Comparison of ENCODE assay signal across 17 mouse cellular contexts in the genomic region with DNA sequence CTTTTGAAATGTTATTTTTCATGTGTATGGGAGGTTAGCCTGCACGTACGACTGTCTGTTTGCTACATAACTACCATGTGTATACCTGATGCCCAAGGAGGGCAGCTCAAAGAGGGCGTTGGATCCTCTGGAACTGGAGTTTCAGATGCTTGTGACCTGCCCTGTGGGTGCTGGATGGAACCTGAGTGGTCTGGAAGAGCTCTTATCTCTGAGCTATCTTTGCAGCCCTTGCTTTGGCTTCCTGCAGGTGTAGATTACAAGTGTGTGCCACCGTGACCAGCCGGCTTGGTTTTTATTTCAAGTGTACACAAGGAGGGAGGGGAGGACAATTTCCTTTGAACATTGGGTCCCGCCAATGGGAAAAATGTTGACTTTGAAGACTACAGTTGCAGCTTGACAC. TPM values are rescaled to one million over a fixed set of nuclear protein-coding genes. Genes with fewer than 3 reads are reported as not detected.
DNase-seq lines count a peak whose midpoint lies in the region; ATAC-seq lines count a peak whose summit lies in the region.
"Had no signal": no experiment of that assay in that cellular context is flagged by ENCODE, and none has a peak within 500 bp of the region (broad histone marks: within the 10 kb centered on the region; RNA-seq: fewer than 3 reads in every experiment).

No protein-coding gene starts in this region.

- H3K36me3 ChIP-seq in intestine, embryonic 14.5 days (ENCODE audit: control insufficient read depth, insufficient read depth, low read length), result no peaks in the 10 kb centered on the region
- no peaks in the 10 kb centered on the region for H3K36me3 ChIP-seq in intestine, embryonic 15.5 days
- H3K36me3 ChIP-seq in intestine, embryonic 16.5 days (ENCODE audit: control insufficient read depth, insufficient read depth, low read length), result no peaks in the 10 kb centered on the region
- H3K36me3 ChIP-seq in liver, embryonic 16.5 days (ENCODE audit: control insufficient read depth, insufficient read depth), result no peaks in the 10 kb centered on the region
- H3K36me3 ChIP-seq: embryonic facial prominence, embryonic 13.5 days; forebrain, embryonic 15.5 days; limb, embryonic 15.5 days; midbrain, embryonic 15.5 days had no signal

- 0 out of 2 replicates have a peak, but pooled peaks have one; percentile 23 for ATAC-seq in intestine, embryonic 14.5 days (replicated peaks; ENCODE audit: low FRiP score, low TSS enrichment, low read depth)
- ATAC-seq in intestine, embryonic 15.5 days, result no peak; the same call in 1 of the 2 replicates
- peak; percentile 29 for ATAC-seq in intestine, embryonic 16.5 days
- ATAC-seq in liver, embryonic 16.5 days (ENCODE audit: low read depth), result peak; percentile 80
- ATAC-seq: activated CD4-positive, CD25-positive, alpha-beta regulatory T cell, adult 4 months; forebrain, embryonic 15.5 days; midbrain, embryonic 15.5 days had no signal

- H3K4me2 ChIP-seq in intestine, embryonic 14.5 days (ENCODE audit: low read length), result no peak overlapping the region
- no peak overlapping the region for H3K4me2 ChIP-seq in intestine, embryonic 15.5 days (replicated peaks)
- no peak overlapping the region for H3K4me2 ChIP-seq in intestine, embryonic 16.5 days (ENCODE audit: low read depth, low read length)
- no peak overlapping the region; the same call in 1 of the 2 replicates for H3K4me2 ChIP-seq in liver, embryonic 16.5 days (ENCODE audit: low read depth, low read length)
- H3K4me2 ChIP-seq: embryonic facial prominence, embryonic 13.5 days; forebrain, embryonic 15.5 days; limb, embryonic 15.5 days; midbrain, embryonic 15.5 days had no signal

- no peak for DNase-seq in intestine, embryonic 14.5 days (ENCODE audit: low spot score)
- peak; percentile 67 for DNase-seq in 416B (ENCODE audit: low read depth)
- no peak for DNase-seq in adrenal gland, postnatal 36 days
- DNase-seq in right cerebral cortex, postnatal 10 days (ENCODE audit: low spot score in 2 of 2), result no peak
- DNase-seq in adipocyte (ENCODE audit: low spot score), result no peak

- no peak overlapping the region for H3K4me3 ChIP-seq in intestine, embryonic 14.5 days (ENCODE audit: low read depth, low read length)
- H3K4me3 ChIP-seq in intestine, embryonic 15.5 days (replicated peaks), result no peak overlapping the region
- no peak overlapping the region for H3K4me3 ChIP-seq in intestine, embryonic 16.5 days (ENCODE audit: low read length)
- H3K4me3 ChIP-seq in liver, embryonic 16.5 days (ENCODE audit: low read depth, low read length), result no peak overlapping the region
- H3K4me3 ChIP-seq: embryonic facial prominence, embryonic 13.5 days; forebrain, embryonic 15.5 days; limb, embryonic 15.5 days; midbrain, embryonic 15.5 days had no signal

- H3K9ac ChIP-seq in intestine, embryonic 14.5 days (ENCODE audit: low read length), result no peak overlapping the region
- no peak overlapping the region for H3K9ac ChIP-seq in intestine, embryonic 15.5 days
- H3K9ac ChIP-seq in intestine, embryonic 16.5 days (ENCODE audit: low read depth, low read length), result no peak overlapping the region
- H3K9ac ChIP-seq in liver, embryonic 16.5 days (ENCODE audit: low read depth, low read length), result 0 out of 2 replicates have a peak overlapping the region, but pooled peaks have one; percentile 7
- H3K9ac ChIP-seq: embryonic facial prominence, embryonic 13.5 days; forebrain, embryonic 15.5 days; limb, embryonic 15.5 days; midbrain, embryonic 15.5 days had no signal

- no peaks in the 10 kb centered on the region for H3K27me3 ChIP-seq in intestine, embryonic 14.5 days (replicated peaks; ENCODE audit: control insufficient read depth, insufficient read depth, low read length)
- H3K27me3 ChIP-seq in intestine, embryonic 15.5 days (replicated peaks), result no peaks in the 10 kb centered on the region
- H3K27me3 ChIP-seq in intestine, embryonic 16.5 days (replicated peaks; ENCODE audit: control insufficient read depth, insufficient read depth, low read length), result no peaks in the 10 kb centered on the region
- no peaks in the 10 kb centered on the region; the same call in 1 of the 2 replicates for H3K27me3 ChIP-seq in liver, embryonic 16.5 days (ENCODE audit: control insufficient read depth, insufficient read depth, low read depth, low read length)
- H3K27me3 ChIP-seq: embryonic facial prominence, embryonic 13.5 days; forebrain, embryonic 15.5 days; limb, embryonic 15.5 days had no signal

- WGBS in intestine, embryonic 14.5 days, result 70% methylated on average over 6 of the region's 6 CpGs
- 74% methylated on average over 6 of the region's 6 CpGs for WGBS in intestine, embryonic 15.5 days
- WGBS in intestine, embryonic 16.5 days, result 54% methylated on average over 6 of the region's 6 CpGs
- 25% methylated on average over 6 of the region's 6 CpGs for WGBS in liver, embryonic 16.5 days (ENCODE audit: insufficient replicate concordance)

- H3K4me1 ChIP-seq in intestine, embryonic 14.5 days (replicated peaks; ENCODE audit: control insufficient read depth, insufficient read depth, low read length), result no peaks in the 10 kb centered on the region; the same call in 1 of the 2 replicates
- H3K4me1 ChIP-seq in intestine, embryonic 15.5 days (replicated peaks), result peaks cover 3% of the 10 kb centered on the region; the same call in 1 of the 2 replicates
- peaks cover 5% of the 10 kb centered on the region for H3K4me1 ChIP-seq in intestine, embryonic 16.5 days (ENCODE audit: control insufficient read depth, insufficient read depth, low read length)
- H3K4me1 ChIP-seq in liver, embryonic 16.5 days (ENCODE audit: control insufficient read depth, low read depth, low read length), result peaks cover 21% of the 10 kb centered on the region

- no peaks in the 10 kb centered on the region for H3K9me3 ChIP-seq in intestine, embryonic 14.5 days (ENCODE audit: control insufficient read depth, low read length)
- no peaks in the 10 kb centered on the region for H3K9me3 ChIP-seq in intestine, embryonic 15.5 days
- H3K9me3 ChIP-seq in intestine, embryonic 16.5 days (ENCODE audit: control insufficient read depth, low read length), result no peaks in the 10 kb centered on the region
- H3K9me3 ChIP-seq in liver, embryonic 16.5 days (replicated peaks; ENCODE audit: control insufficient read depth, low read length), result no peaks in the 10 kb centered on the region
- H3K9me3 ChIP-seq: embryonic facial prominence, embryonic 13.5 days; forebrain, embryonic 15.5 days; limb, embryonic 15.5 days; midbrain, embryonic 15.5 days had no signal

- no peak overlapping the region for H3K27ac ChIP-seq in intestine, embryonic 14.5 days (ENCODE audit: low read depth)
- H3K27ac ChIP-seq in intestine, embryonic 15.5 days, result no peak overlapping the region
- no peak overlapping the region for H3K27ac ChIP-seq in intestine, embryonic 16.5 days (ENCODE audit: low read length)
- peak overlapping the region; percentile 43; the same call in 1 of the 2 replicates for H3K27ac ChIP-seq in liver, embryonic 16.5 days (ENCODE audit: low read length)
- H3K27ac ChIP-seq: embryonic facial prominence, embryonic 13.5 days; forebrain, embryonic 15.5 days; limb, embryonic 15.5 days; midbrain, embryonic 15.5 days had no signal

RNA-seq across cellular contexts. Expression of a gene that starts 7.1 kb away (rescaled TPM):
- polyA plus RNA-seq in intestine, embryonic 14.5 days (2014; fragmentation: Nextera tagmentation; extraction: Ambion mirVana), result 28.0 and 31.4 TPM in 2 replicates
- 29.0 and 31.4 TPM in 2 replicates for polyA plus RNA-seq in intestine, embryonic 15.5 days (2015; fragmentation: Nextera tagmentation; extraction: Ambion mirVana)
- polyA plus RNA-seq in intestine, embryonic 16.5 days (2015; fragmentation: Nextera tagmentation; extraction: Ambion mirVana), result 35.9 and 36.6 TPM in 2 replicates
- polyA plus RNA-seq in liver, embryonic 16.5 days (2015; fragmentation: Nextera tagmentation; extraction: Ambion mirVana), result 13.3 and 13.5 TPM in 2 replicates
- 10 to 100 TPM; 61.9 to 92.6 TPM for total RNA-seq in adrenal gland, postnatal 36 days (2021)

RNA-seq across cellular contexts. Expression of a gene that starts 23.0 kb away (rescaled TPM):
- polyA plus RNA-seq in intestine, embryonic 14.5 days (2014; fragmentation: Nextera tagmentation; extraction: Ambion mirVana), result not detected in 2 replicates
- polyA plus RNA-seq in intestine, embryonic 15.5 days (2015; fragmentation: Nextera tagmentation; extraction: Ambion mirVana), result not detected in 2 replicates
- not detected in 2 replicates for polyA plus RNA-seq in intestine, embryonic 16.5 days (2015; fragmentation: Nextera tagmentation; extraction: Ambion mirVana)
- 0.12 TPM in 2 replicates for polyA plus RNA-seq in liver, embryonic 16.5 days (2015; fragmentation: Nextera tagmentation; extraction: Ambion mirVana)
- under 1 TPM in 1 of 2 experiments, not detected in 1; 0.40 TPM for total RNA-seq in adrenal gland, postnatal 36 days (2021)
- polyA plus RNA-seq: activated CD4-positive, CD25-positive, alpha-beta regulatory T cell, adult 4 months; embryonic facial prominence, embryonic 13.5 days; forebrain, embryonic 15.5 days; heart, embryonic 14.5 days; hindbrain, embryonic 11.5 days; kidney, adult 2 months; limb, embryonic 15.5 days; midbrain, embryonic 15.5 days had no signal

RNA-seq across cellular contexts. Expression of a gene that starts 27.2 kb away (rescaled TPM):
- polyA plus RNA-seq in intestine, embryonic 14.5 days (2014; fragmentation: Nextera tagmentation; extraction: Ambion mirVana), result not detected in 2 replicates
- polyA plus RNA-seq in intestine, embryonic 15.5 days (2015; fragmentation: Nextera tagmentation; extraction: Ambion mirVana), result not detected in 2 replicates
- polyA plus RNA-seq in intestine, embryonic 16.5 days (2015; fragmentation: Nextera tagmentation; extraction: Ambion mirVana), result not detected in 2 replicates
- polyA plus RNA-seq in liver, embryonic 16.5 days (2015; fragmentation: Nextera tagmentation; extraction: Ambion mirVana), result 0.05 and 0.07 TPM in 2 replicates
- total RNA-seq in adrenal gland, postnatal 36 days (2021), result under 1 TPM in 1 of 2 experiments, not detected in 1; 0.13 TPM
- polyA plus RNA-seq: activated CD4-positive, CD25-positive, alpha-beta regulatory T cell, adult 4 months; embryonic facial prominence, embryonic 13.5 days; heart, embryonic 14.5 days; hindbrain, embryonic 11.5 days had no signal

RNA-seq across cellular contexts. Expression of a gene that starts 39.9 kb away (rescaled TPM):
- not detected in 2 replicates for polyA plus RNA-seq in intestine, embryonic 14.5 days (2014; fragmentation: Nextera tagmentation; extraction: Ambion mirVana)
- not detected in 2 replicates for polyA plus RNA-seq in intestine, embryonic 15.5 days (2015; fragmentation: Nextera tagmentation; extraction: Ambion mirVana)
- polyA plus RNA-seq in intestine, embryonic 16.5 days (2015; fragmentation: Nextera tagmentation; extraction: Ambion mirVana), result not detected in 2 replicates
- not detected in 2 replicates for polyA plus RNA-seq in liver, embryonic 16.5 days (2015; fragmentation: Nextera tagmentation; extraction: Ambion mirVana)
- not detected for total RNA-seq in adrenal gland, postnatal 36 days (2021)
- polyA plus RNA-seq: activated CD4-positive, CD25-positive, alpha-beta regulatory T cell, adult 4 months; embryonic facial prominence, embryonic 13.5 days; forebrain, embryonic 15.5 days; gonadal fat pad, adult 2 months; hindbrain, embryonic 11.5 days; kidney, adult 2 months; limb, embryonic 15.5 days; midbrain, embryonic 15.5 days had no signal

RNA-seq across cellular contexts. Expression of a gene that starts 47.8 kb away (rescaled TPM):
- 25.1 and 25.7 TPM in 2 replicates for polyA plus RNA-seq in intestine, embryonic 14.5 days (2014; fragmentation: Nextera tagmentation; extraction: Ambion mirVana)
- 29.6 and 29.9 TPM in 2 replicates for polyA plus RNA-seq in intestine, embryonic 15.5 days (2015; fragmentation: Nextera tagmentation; extraction: Ambion mirVana)
- 27.6 and 28.4 TPM in 2 replicates for polyA plus RNA-seq in intestine, embryonic 16.5 days (2015; fragmentation: Nextera tagmentation; extraction: Ambion mirVana)
- 15.2 and 17.0 TPM in 2 replicates for polyA plus RNA-seq in liver, embryonic 16.5 days (2015; fragmentation: Nextera tagmentation; extraction: Ambion mirVana)
- total RNA-seq in adrenal gland, postnatal 36 days (2021), result 1 to 10 TPM; 8.5 to 9.9 TPM
